Mouse (Mus musculus) midbrain, embryonic 14.5 days (tissue): ENCODE results near the gene Csk. TPM values are rescaled to one million over a fixed set of nuclear protein-coding genes. Genes with fewer than 3 reads are reported as not detected.

Experiments used
- ATAC-seq: fragments of 200-750 bp; cut with Nextera tagmentation; 2 replicates; pipeline ENCODE4 v1.8.0; 2017; ENCODE audit warnings: moderate number of reproducible peaks, moderate library complexity; ENCODE audit not compliant: low FRiP score, low TSS enrichment
- DNase-seq: peaks from one replicate; pipeline ENCODE4 v3.0.0-alpha.2; 2015
- H3K27ac ChIP-seq: fragments of 300-500 bp; sonication (generic); replicated peaks from 2 replicates; pipeline ENCODE4 v1.5.1; 2014; ENCODE audit warnings: mild to moderate bottlenecking, low read depth, low read length, moderate library complexity
- H3K27me3 ChIP-seq: fragments of 300-500 bp; sonication (generic); 2 replicates; pipeline ENCODE4 v1.6.1; 2014; ENCODE audit warnings: low read length, control low read depth, mixed read lengths; ENCODE audit not compliant: control insufficient read depth, insufficient read depth
- H3K36me3 ChIP-seq: fragments of 300-500 bp; sonication (generic); 2 replicates; pipeline ENCODE4 v1.6.1; 2014; ENCODE audit warnings: low read length, control low read depth; ENCODE audit not compliant: control insufficient read depth, insufficient read depth
- H3K4me1 ChIP-seq: fragments of 300-500 bp; sonication (generic); 2 replicates; pipeline ENCODE4 v1.6.1; 2014; ENCODE audit warnings: mild to moderate bottlenecking, antibody characterized with exemption, low read length, control low read depth; ENCODE audit not compliant: control insufficient read depth, insufficient read depth
- H3K4me2 ChIP-seq: fragments of 300-500 bp; sonication (generic); 2 replicates; pipeline ENCODE4 v1.6.1; 2014; ENCODE audit warnings: mild to moderate bottlenecking, low read length, moderate library complexity
- H3K4me3 ChIP-seq: fragments of 300-500 bp; sonication (generic); replicated peaks from 2 replicates; pipeline ENCODE4 v1.5.1; 2014; ENCODE audit warnings: low read depth, low read length
- H3K9ac ChIP-seq: fragments of 300-500 bp; sonication (generic); replicated peaks from 2 replicates; pipeline ENCODE4 v1.6.1; 2014; ENCODE audit warnings: mild to moderate bottlenecking, low read length, moderate library complexity
- H3K9me3 ChIP-seq: fragments of 300-500 bp; sonication (generic); 2 replicates; pipeline ENCODE4 v1.6.1; 2016; ENCODE audit warnings: low read length, control low read depth, mixed read lengths; ENCODE audit not compliant: control insufficient read depth
- WGBS: fragments of 180-500 bp; shearing (Covaris S2); extraction: QIAGEN DNeasy Blood & Tissue Kit; methylation state at CpG from one replicate; pipeline ENCODE4 v1.1.7; 2014; 5-methylcytosine and 5-hydroxymethylcytosine counted together
- polyA plus RNA-seq: library from polyadenylated mRNA; unstranded; fragments of >200 nt; fragmentation: Nextera tagmentation; extraction: Ambion mirVana; gene quantifications from 2 replicates; pipeline ENCODE4 v1.2.1, GENCODE M21; 2014

Gene Csk
- polyA plus RNA-seq, 1 experiment from 2014 or later = 40.0 TPM

- DNase-seq = no peak
- Histone ChIP-seq H3K27ac (no peak overlapping the region), H3K9ac (no peak overlapping the region), H3K36me3 (no peaks in the 10 kb centered on the region), H3K4me1 (peaks cover 5% of the 10 kb centered on the region; the same call in 1 of the 2 replicates), H3K4me2 (no peak overlapping the region), H3K27me3 (0 out of 2 replicates have a peak, but pooled peaks cover 5% of the 10 kb centered on the region), H3K9me3 (no peaks in the 10 kb centered on the region), H3K4me3 (no peak overlapping the region)
- 96% methylated on average over 1 of the region's 1 CpGs for WGBS
- ATAC-seq = no peak
Observed at GRCm38 (mm10) chr9:57654966-57655365, 1.5 kb upstream of the Csk start.

GRCm38 (mm10) chr9:57652855-57653254, 576 bp downstream of the Csk start:
- no peak for DNase-seq
- H3K4me3 ChIP-seq = no peak overlapping the region
- H3K9me3 ChIP-seq = no peaks in the 10 kb centered on the region
- 0 out of 2 replicates have a peak, but pooled peaks cover 5% of the 10 kb centered on the region for H3K27me3 ChIP-seq
- WGBS = 9% methylated on average over 3 of the region's 3 CpGs
- H3K27ac ChIP-seq = no peak overlapping the region
- H3K4me1 ChIP-seq = peaks cover 5% of the 10 kb centered on the region; the same call in 1 of the 2 replicates
- H3K9ac ChIP-seq = no peak overlapping the region
- H3K36me3 ChIP-seq = no peaks in the 10 kb centered on the region
- no peak for ATAC-seq
- H3K4me2 ChIP-seq = no peak overlapping the region

DNA sequence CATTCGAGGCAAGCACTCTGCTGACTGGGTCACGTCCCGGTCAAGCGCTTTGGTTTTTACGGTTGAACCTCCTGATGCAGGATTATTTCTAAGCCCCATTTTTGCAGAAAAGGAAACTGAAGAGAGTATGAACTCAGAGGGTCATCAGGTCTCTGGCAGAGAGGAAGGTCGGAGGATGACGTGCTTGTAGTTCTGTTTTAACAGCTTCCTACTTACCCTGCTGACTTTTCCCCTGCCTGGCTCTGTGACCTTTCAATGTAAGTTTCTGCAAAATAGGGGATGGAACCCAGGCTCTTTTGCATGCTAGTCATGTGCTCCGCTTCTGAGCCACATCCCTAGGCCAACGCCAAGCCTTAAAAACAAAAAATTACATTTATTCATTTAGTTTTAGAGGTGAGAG, 1.1 kb downstream of the Csk start:
- Histone ChIP-seq H3K9me3 (no peaks in the 10 kb centered on the region), H3K4me1 (peaks cover 5% of the 10 kb centered on the region; the same call in 1 of the 2 replicates), H3K4me2 (no peak overlapping the region), H3K36me3 (no peaks in the 10 kb centered on the region), H3K4me3 (no peak overlapping the region), H3K9ac (no peak overlapping the region), H3K27me3 (0 out of 2 replicates have a peak, but pooled peaks cover 5% of the 10 kb centered on the region), H3K27ac (no peak overlapping the region)
- WGBS = 59% methylated on average over 9 of the region's 9 CpGs
- ATAC-seq (no peak), DNase-seq (no peak)

DNA sequence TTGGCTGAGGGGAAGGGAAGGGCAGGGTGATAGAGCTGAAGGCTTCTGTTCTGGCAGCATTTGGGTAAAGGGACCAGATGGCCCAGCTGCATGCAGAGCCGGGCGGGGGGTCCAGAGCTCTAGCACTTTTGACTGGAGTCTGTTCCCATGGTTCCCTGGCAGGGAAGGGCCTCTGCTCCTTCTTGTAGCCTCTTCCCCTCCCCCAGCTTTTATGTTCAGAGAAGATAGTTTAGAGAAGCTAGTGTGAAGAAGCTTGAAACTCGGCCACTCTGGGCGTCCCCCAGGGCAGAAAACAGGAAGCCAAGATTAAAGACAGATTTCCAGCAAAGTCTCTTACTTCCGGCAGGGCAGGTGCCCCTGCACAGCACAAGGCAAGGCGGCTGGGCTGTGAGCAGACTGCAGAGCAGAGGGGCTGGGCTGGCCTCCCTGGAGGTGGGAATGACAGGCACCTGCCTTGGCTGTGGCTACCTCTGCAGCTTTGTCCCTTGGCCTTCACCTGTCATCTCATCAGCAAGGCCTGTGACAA, 2.6 kb downstream of the Csk start:
- ATAC-seq (no peak), DNase-seq (peak; percentile 44)
- Histone ChIP-seq H3K4me2 (no peak overlapping the region), H3K4me3 (no peak overlapping the region), H3K4me1 (peaks cover 5% of the 10 kb centered on the region; the same call in 1 of the 2 replicates), H3K27me3 (0 out of 2 replicates have a peak, but pooled peaks cover 5% of the 10 kb centered on the region), H3K36me3 (no peaks in the 10 kb centered on the region), H3K9me3 (no peaks in the 10 kb centered on the region), H3K9ac (no peak overlapping the region), H3K27ac (no peak overlapping the region)
- 37% methylated on average over 6 of the region's 6 CpGs for WGBS

DNA sequence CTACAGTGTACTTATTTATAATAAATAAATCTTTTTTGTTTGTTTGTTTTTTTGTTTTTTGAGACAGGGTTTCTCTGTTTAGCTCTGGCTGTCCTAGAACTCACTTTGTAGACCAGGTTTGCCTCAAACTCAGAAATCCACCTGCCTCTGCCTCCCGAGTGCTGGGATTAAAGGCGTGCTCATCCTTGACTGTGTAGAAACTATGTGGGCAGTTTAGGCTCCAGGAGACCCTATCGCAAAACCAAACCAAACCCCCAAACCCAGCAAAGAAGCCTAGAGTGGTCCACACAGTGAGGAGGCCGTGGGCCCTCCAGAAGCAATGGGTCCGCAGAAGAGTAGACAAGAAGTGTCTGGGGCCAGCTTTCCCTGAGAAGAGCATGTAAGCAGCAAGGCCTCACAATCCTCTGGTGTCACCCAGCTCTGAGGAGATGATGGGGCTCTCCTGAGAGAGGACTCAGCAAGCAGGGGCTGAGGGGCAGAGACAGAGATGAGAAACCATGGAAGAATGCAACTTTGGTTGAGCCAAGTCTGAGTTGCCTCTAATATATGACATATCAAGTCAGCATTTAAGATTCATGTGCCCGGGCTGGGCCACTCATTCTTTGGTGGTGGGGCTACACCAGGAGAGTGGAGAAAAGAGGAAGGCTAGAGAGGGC, 3.2 kb downstream of the Csk start:
- Histone ChIP-seq H3K4me3 (no peak overlapping the region), H3K9me3 (no peaks in the 10 kb centered on the region), H3K4me1 (peaks cover 5% of the 10 kb centered on the region; the same call in 1 of the 2 replicates), H3K36me3 (no peaks in the 10 kb centered on the region), H3K4me2 (no peak overlapping the region), H3K9ac (no peak overlapping the region), H3K27ac (no peak overlapping the region), H3K27me3 (0 out of 2 replicates have a peak, but pooled peaks cover 5% of the 10 kb centered on the region)
- ATAC-seq (no peak), DNase-seq (no peak)
- WGBS = 93% methylated on average over 6 of the region's 6 CpGs

- ATAC-seq = no peak
- no peak for DNase-seq
- no peaks in the 10 kb centered on the region for H3K9me3 ChIP-seq
- H3K4me3 ChIP-seq = no peak overlapping the region
- H3K4me2 ChIP-seq = no peak overlapping the region
- peaks cover 19% of the 10 kb centered on the region for H3K4me1 ChIP-seq
- no peak overlapping the region for H3K9ac ChIP-seq
- H3K27ac ChIP-seq = no peak overlapping the region
- H3K27me3 ChIP-seq = no peaks in the 10 kb centered on the region
- H3K36me3 ChIP-seq = no peaks in the 10 kb centered on the region
- 68% methylated on average over 4 of the region's 4 CpGs for WGBS
Observed at GRCm38 (mm10) chr9:57647286-57648108, 5.9 kb downstream of the Csk start.

- Histone ChIP-seq H3K9ac (no peak overlapping the region), H3K4me2 (no peak overlapping the region), H3K27ac (no peak overlapping the region), H3K9me3 (no peaks in the 10 kb centered on the region), H3K4me1 (peaks cover 24% of the 10 kb centered on the region), H3K4me3 (no peak overlapping the region), H3K27me3 (no peaks in the 10 kb centered on the region), H3K36me3 (0 out of 2 replicates have a peak, but pooled peaks cover 2% of the 10 kb centered on the region)
- no peak for DNase-seq
- ATAC-seq = no peak
- WGBS = 81% methylated on average over 12 of the region's 12 CpGs
Observed at GRCm38 (mm10) chr9:57646551-57647103, 6.8 kb downstream of the Csk start.

- H3K36me3 ChIP-seq = 0 out of 2 replicates have a peak, but pooled peaks cover 5% of the 10 kb centered on the region
- peak; percentile 96 for DNase-seq
- peak overlapping the region; percentile 98 for H3K4me2 ChIP-seq
- peak; percentile 89 for ATAC-seq
- H3K9ac ChIP-seq = peak overlapping the region; percentile 98
- peaks cover 38% of the 10 kb centered on the region for H3K4me1 ChIP-seq
- no peaks in the 10 kb centered on the region for H3K9me3 ChIP-seq
- H3K4me3 ChIP-seq = peak overlapping the region; percentile 98
- peak overlapping the region; percentile 96 for H3K27ac ChIP-seq
- H3K27me3 ChIP-seq = no peaks in the 10 kb centered on the region
- under 1% methylated on average over 83 of the region's 85 CpGs for WGBS
Observed at GRCm38 (mm10) chr9:57644944-57645893, 8.2 kb downstream of the Csk start.
